Mouse (Mus musculus) brown adipose tissue, adult 24 weeks (tissue): ENCODE measurements around the gene Rnf207. TPM values are rescaled to one million over a fixed set of nuclear protein-coding genes. Genes with fewer than 3 reads are reported as not detected.
A peak's percentile ranks its signal among the peaks of the same experiment; 100 is the strongest.

Experiments
- H3K27ac ChIP-seq: fragments of 200-500 bp; replicated peaks from 2 replicates; pipeline ENCODE4 v1.5.1; 2012; ENCODE audit warnings: low read depth, mild to moderate bottlenecking, low read length
- H3K4me1 ChIP-seq: fragments of 200-500 bp; 2 replicates; pipeline ENCODE4 v1.6.1; 2012; ENCODE audit warnings: low read length, mixed read lengths; ENCODE audit not compliant: control insufficient read depth, insufficient read depth, insufficient read length
- H3K4me3 ChIP-seq: fragments of 200-500 bp; 2 replicates; pipeline ENCODE4 v1.5.1; 2012; ENCODE audit warnings: low read depth, mild to moderate bottlenecking, low read length, moderate library complexity; ENCODE audit not compliant: insufficient read depth
- polyA plus RNA-seq: library from polyadenylated mRNA; stranded (reverse); fragments of >200 nt; gene quantifications from 2 replicates; pipeline ENCODE4 v1.2.4, GENCODE M21; 2012; ENCODE audit not compliant: missing spikeins, insufficient read depth, insufficient read length

Rnf207 gene
- polyA plus RNA-seq, 1 experiment, result not detected

DNA sequence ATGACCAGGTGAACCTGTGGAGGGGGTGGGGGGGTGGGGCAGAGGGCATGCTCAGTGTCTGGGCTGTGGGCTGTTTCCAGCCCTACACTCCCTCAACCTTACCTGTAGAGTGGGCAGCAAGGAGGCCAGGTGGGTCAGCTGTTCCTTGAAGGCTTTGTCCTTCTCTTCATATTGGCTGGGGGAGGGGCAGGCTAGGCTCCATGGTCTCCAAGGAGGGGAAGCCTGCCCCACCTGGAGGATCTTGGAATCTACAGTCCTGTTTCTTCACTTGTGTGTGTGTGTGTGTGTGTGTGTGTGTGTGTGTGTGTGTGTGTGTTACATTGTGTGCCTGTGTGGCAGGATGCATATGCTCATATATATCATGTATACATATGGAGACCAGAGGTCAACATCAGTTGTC, 4.9 kb downstream of the Rnf207 start:
- Histone ChIP-seq H3K4me1 (no peaks in the 10 kb centered on the region), H3K4me3 (no peak overlapping the region), H3K27ac (no peak overlapping the region)

DNA sequence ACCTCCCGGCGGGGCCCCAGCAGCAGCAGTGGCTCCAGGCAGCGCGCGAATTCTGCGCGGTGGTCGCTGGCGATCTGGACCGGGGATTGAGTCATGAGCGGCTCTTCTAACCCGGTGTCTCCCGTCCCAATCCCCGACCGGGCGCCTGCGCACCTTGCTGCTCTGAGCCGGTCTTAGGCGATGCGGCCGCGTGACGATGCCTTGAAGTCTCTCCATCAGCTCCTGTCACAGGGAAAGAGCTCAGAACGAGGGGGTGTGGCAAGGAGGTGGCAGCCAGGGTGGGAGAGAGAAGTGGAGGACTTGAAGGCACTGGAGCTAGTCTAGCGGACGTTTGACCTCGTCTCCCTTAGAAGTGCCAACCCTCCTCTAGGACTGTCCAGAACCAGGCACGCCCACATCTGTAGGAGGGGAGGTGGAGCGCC, 5.6 kb downstream of the Rnf207 start:
- Histone ChIP-seq H3K27ac (no peak overlapping the region), H3K4me3 (peak overlapping the region; percentile 49), H3K4me1 (no peaks in the 10 kb centered on the region)

DNA sequence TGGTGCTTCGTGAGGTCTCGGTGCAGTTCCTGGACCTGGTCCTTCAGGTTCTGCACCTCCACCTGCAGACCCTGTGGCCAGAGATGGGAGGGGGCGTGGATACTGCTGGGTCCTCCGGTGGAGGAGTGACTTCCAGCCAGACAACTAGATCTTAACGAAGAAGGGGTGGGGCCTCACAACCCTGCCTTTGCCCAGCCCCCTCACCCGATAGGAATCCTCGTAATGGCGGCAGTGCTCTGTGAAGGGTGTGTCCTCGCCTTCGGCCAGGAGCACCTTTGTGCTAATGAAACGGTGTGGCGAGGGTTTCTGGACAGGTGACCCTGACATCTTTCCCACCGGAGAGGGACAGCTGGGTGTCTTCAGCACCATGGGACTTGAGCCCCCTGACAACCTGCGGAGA, 6.6 kb downstream of the Rnf207 start:
- Histone ChIP-seq H3K27ac (no peak overlapping the region), H3K4me1 (no peaks in the 10 kb centered on the region; the same call in 1 of the 2 replicates), H3K4me3 (no peak overlapping the region)

DNA sequence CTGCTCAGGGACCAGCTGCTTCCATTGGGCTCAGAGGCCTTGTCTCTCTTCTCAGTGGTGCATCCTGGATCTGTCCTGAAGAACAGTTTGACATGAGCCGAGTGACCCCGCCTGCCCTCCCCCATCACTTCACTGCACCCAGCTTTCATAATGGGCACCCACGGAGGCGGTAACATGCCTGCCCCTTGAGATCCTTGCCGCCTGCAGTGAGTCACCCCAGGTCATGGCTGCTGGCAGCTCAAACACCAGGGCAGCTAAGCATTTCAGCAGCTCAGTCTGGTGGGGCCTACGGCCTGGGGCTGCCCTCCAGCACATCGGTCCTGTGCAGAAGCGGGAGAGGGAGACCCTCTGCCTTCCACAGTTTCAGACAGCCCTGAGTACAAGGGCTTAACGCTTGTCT, 11.3 kb downstream of the Rnf207 start:
- Histone ChIP-seq H3K4me3 (no peak overlapping the region), H3K4me1 (no peaks in the 10 kb centered on the region; the same call in 1 of the 2 replicates), H3K27ac (no peak overlapping the region)

DNA sequence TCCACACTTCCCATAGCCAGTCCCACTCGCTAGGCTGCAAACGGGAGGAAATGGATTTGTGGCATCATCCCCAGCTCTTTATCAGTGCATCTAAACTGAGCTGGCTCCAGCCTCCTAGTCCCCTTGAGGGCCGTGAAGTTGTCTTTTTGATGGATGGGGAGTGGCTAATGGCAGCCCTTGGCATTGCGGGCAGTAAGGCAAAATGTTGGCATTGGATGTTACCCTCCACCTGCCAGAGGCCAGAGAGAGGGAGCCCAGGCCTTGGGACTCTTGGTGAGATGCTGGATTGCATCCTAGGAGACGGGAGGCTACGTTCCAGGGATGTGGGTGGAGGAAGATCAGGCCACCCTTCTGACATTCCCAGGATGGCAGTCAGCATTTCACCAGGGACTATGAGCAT, 12.8 kb downstream of the Rnf207 start:
- H3K27ac ChIP-seq, result no peak overlapping the region
- no peak overlapping the region for H3K4me3 ChIP-seq
- no peaks in the 10 kb centered on the region; the same call in 1 of the 2 replicates for H3K4me1 ChIP-seq

DNA sequence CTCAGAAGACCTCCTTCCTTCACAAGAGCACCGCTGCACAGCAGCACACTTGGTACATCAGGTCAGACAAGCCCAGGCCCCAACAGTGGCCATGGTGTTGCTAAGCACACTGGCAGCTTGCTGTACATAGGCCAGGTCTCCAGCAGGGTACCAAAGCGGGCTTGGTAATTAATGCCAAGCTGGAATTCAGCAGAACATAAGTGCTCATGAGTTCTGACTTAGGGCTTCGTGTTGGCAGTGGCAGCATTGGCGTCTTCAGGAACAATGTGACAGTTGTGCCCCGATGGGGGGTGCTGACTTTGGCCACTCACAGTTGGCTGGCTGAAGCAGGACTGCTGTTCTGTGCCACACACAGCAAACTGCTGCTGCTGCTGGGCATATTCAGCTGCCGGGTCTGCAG, 14.1 kb downstream of the Rnf207 start:
- Histone ChIP-seq H3K4me3 (no peak overlapping the region), H3K4me1 (no peaks in the 10 kb centered on the region; the same call in 1 of the 2 replicates), H3K27ac (no peak overlapping the region)

DNA sequence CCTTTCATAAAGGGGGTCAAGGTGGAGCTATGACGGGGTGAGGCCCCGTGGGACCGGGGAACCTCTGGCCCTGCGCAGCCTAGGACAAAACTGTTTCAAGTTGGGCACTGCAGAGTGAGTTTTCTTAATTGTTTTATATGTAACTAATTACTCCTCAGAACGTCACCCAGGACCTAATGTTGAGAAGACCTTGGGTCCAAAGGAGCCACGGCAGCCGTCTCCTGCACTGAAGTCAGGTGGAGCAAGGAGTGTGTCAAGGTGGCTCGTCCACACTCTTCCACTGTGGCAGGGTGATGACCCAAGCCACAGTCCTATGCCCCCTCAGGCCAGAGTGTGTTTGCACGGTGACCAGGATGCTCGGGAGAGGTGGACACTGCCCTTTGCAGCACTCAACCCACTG, 15.6 kb downstream of the Rnf207 start:
- Histone ChIP-seq H3K4me3 (no peak overlapping the region), H3K27ac (no peak overlapping the region), H3K4me1 (peaks cover 3% of the 10 kb centered on the region; the same call in 1 of the 2 replicates)

DNA sequence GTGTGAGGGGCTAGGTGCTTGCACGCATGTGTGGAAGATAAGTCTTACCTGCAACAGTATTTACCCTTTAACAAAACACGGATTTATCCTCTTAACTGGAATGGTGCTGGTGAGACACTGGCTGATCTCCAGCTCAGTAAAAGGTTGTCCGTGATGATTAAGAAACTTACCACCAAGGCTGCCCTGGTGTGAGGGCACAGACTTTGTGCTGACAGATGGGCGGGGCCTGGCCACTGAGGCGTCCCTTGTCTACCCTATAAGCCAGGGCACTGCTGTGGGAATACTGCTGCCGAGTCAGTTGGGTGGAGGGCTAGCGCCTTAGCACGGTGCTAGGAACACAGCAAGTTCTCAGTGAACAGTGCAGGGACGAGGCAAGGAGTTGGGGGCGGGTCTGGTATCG, 16.8 kb downstream of the Rnf207 start:
- Histone ChIP-seq H3K4me3 (no peak overlapping the region), H3K27ac (no peak overlapping the region), H3K4me1 (peaks cover 5% of the 10 kb centered on the region)

DNA sequence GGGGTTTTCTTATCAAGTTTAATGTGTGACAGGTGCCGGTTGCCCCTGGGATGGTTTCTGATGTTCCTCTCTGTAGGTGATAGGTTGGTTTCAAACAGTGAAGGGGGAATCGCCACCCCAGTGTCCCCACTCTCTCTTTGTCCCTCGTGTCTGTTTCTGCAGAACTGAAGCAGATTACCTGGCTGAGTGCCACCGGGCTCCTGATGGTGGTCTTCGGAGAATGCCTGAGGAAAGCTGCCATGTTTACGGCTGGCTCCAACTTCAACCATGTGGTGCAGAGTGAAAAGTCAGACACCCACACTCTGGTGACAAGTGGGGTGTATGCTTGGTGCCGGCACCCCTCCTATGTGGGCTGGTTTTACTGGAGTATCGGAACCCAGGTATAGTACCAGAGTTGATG, 18.4 kb downstream of the Rnf207 start:
- no peak overlapping the region for H3K4me3 ChIP-seq
- no peak overlapping the region for H3K27ac ChIP-seq
- H3K4me1 ChIP-seq, result peaks cover 8% of the 10 kb centered on the region

DNA sequence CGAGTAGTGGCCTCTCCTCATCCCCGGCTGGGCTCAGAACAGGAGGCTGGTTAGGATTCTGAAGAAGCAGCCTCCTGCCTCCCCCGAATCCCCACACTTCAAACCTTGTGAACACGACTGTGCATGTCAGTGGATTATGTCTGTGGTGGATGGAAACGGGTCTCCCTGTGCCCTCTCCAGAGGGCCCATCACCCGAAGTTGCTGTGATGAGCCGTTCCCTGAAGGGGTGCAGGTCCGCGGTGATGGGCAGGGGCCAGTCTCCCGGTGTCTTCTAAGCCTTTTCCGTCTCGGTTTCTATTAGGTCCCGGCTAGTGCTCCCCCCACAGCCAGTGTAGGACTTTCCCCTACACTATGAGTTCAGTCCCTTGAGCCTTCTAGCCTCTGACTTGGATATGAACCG, 20.0 kb downstream of the Rnf207 start:
- peaks cover 8% of the 10 kb centered on the region for H3K4me1 ChIP-seq
- peak overlapping the region; percentile 86; the same call in 1 of the 2 replicates for H3K4me3 ChIP-seq
- no peak overlapping the region for H3K27ac ChIP-seq

DNA sequence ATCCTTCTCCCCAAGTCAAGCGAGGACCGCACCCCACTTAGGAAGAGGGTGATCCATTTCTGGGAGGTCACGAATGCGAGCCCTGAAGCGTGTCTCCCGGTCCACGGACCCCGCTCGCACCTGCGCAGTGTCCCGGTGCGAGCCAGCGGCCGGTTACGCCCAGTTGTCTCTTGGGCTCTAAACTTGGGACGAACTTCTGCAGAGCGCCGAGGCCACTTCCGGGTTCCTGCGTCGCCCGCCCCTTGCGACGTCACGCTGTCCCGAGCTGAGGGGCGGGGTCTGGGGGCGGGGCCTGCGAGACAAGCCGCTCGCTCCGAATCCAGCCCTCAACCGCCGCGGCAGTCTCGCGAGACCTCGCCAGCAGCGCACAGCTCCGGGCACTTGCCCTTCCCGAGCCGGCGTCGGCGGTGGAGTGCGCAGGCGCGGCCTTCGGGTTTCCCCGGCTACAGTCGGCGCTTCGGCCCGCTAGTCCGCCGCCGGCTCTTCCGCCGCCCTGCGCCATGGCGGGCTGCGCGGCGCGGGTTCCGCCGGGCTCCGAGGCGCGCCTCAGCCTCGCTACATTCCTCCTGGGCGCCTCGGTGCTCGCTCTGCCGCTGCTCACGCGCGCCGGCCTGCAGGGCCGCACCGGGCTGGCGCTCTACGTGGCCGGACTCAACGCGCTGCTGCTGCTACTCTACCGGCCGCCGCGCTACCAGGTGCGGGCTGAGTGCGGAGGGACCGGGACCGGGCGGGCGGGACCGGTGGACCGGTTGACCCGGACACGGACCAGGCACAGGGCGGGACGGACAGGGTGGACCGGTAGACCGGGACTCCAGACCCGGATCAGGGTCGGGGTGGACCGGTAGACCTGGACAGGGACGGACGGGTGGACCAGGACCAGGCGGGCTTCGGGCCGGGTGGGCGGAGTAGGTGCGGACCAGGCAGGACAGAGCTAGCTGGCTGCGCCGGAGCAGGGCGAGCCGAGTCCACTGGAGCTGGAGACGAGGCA, 21.6 kb downstream of the Rnf207 start, which contains the start of gene Icmt:
TSS of gene Icmt (plus strand) at position 354 of the 988 bp plus-strand sequence.
- Histone ChIP-seq H3K4me3 (peak within 1 kb of the TSS; percentile 89), H3K4me1 (peaks cover 8% of the 10 kb centered on the region), H3K27ac (peak within 1 kb of the TSS; percentile 89)

DNA sequence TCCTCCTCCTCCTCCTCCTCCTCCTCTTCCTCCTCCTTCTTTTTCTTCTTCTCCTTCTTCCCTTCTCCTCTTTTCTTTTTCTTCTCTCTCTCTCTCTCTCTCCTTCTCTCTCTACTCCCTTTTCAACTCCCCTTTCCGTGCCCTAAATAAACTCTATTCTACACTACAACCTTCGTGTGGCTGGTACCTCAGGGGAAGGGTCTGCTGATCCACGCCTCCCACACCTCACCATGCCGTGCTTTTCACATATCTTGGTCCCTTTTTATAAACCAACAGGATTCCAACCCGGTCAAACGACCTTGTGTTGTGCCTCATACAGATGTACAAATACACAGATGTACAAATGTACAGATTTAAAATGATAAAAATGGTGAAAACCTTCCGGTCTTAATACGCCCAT, 22.4 kb downstream of the Rnf207 start:
- Histone ChIP-seq H3K4me1 (peaks cover 8% of the 10 kb centered on the region; the same call in 1 of the 2 replicates), H3K27ac (peak overlapping the region; percentile 89), H3K4me3 (peak overlapping the region; percentile 89)

DNA sequence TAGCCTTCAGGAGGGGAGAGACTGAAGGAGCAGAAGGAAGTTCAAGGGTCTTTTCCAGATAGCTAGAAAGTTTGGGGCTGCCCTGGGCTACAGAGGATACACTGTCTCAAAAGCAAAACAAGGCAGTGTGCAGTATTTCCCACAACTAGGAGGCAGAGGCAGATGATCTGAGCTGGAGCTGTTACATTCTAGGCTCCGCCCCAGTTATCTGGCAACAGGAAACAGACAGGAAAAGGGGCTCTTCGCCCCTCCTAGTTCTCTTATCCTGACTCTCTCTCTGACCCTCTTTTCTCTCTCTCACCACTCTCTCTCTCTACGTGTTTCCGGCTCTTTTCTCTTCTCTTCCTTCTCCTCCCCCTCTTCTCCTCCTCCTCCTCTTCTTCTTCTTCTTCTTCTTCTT, 22.9 kb downstream of the Rnf207 start:
- Histone ChIP-seq H3K27ac (peak overlapping the region; percentile 44), H3K4me3 (no peak overlapping the region), H3K4me1 (peaks cover 8% of the 10 kb centered on the region; the same call in 1 of the 2 replicates)

DNA sequence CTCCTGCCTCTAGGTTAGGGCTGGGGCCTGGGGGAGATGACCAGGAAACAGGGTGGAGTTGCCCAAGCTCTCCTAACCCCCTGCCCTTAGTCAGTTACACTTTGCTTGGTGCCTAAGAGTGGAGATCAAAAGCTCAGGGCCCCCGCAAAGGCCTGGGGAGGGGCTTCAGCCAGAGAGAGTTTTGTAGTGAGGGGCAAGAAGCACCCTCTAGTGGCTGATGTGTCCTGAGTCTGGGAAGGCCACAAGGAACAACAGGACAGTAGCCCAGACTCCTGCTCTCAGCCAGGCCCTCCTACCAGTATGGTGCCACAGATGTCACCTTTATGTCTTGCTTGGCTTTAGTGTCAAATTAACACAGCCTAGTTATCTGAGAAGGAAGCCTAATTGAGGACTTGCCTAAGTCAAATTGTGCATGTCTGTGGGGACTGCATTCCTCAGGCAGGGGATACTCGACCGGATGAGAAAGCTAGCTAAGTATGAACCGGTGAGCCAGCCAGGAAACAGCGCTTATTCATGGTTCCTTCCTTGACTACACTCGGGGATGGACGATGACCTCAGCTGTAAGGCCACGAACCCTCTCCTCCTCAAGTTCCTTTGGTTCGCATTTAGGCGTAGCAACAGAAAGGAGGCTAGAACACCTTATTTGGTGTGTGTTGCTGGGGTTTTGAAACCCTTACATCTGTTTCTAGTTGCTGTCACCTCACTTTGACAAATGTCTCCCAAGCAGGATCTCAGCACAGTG, 24.4 kb downstream of the Rnf207 start:
- Histone ChIP-seq H3K4me1 (peaks cover 8% of the 10 kb centered on the region; the same call in 1 of the 2 replicates), H3K4me3 (no peak overlapping the region), H3K27ac (peak overlapping the region; percentile 83)

DNA sequence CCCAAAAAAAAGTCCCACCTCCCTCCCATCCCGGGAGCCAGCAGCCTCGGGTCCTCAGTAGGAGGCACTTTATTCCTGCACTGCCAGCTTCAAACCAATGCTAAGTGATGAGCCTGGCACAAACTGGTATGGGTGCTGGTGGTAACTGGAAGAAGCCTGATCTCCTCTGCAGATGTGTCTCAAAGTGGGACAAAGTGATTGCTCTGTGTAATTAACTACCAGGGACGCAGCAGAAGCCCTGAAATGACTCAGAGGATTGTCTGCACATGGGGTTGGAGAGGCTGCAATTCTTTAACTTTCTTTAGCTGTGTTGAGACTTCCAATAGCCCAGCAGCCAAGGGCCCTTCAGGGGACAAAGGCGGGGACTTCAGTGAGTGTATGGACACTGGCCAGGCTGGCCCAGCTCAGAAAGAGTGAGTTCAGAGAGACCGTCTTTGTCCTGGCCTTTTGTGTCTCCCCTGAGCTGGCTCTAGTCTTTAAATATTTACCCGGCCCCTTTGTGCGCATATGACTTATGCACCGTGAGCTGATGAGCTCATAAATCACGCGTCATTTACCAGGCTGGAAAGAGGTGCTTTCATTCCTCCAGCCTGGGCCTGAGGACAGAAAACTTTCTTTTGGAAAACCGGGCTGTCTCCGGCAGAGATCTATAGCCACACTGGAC, 26.6 kb downstream of the Rnf207 start:
- no peak overlapping the region for H3K27ac ChIP-seq
- H3K4me1 ChIP-seq, result peaks cover 2% of the 10 kb centered on the region; the same call in 1 of the 2 replicates

More for the DNA sequence above, 26.6 kb downstream of the Rnf207 start:
- H3K4me3 ChIP-seq, result no peak overlapping the region
